8 mouse cellular contexts compared by ENCODE assay signal in genomic region chr9:42264145-42264544, GRCm38 (mm10). TPM values are rescaled to one million over a fixed set of nuclear protein-coding genes. Genes with fewer than 3 reads are reported as not detected.
DNase-seq lines count a peak whose midpoint lies in the region; ATAC-seq and TF ChIP-seq lines count a peak whose summit lies in the region.

Gene Sc5d (minus strand): TSS chr9:42264256.

- TF ChIP-seq POLR2A in bone marrow macrophage, adult 2 months (IDR thresholded peaks at IDR 0.05; ENCODE audit: borderline replicate concordance, low read depth, low read length), result no peak
- peak; percentile 86 for TF ChIP-seq POLR2A in embryonic fibroblast, embryonic 13.5 days (IDR thresholded peaks at IDR 0.05; ENCODE audit: low read depth, low read length)

- H3K4me3 ChIP-seq in bone marrow macrophage, adult 2 months (ENCODE audit: insufficient read depth, low read length), result peak within 1 kb of the TSS; percentile 100
- H3K4me3 ChIP-seq in embryonic fibroblast, embryonic 13.5 days (ENCODE audit: insufficient read depth, low read length), result peak within 1 kb of the TSS; percentile 96
- peak within 1 kb of the TSS; percentile 94 for H3K4me3 ChIP-seq in heart, embryonic 10.5 days
- peak within 1 kb of the TSS; percentile 80 for H3K4me3 ChIP-seq in kidney, embryonic 15.5 days (replicated peaks)

- H3K4me2 ChIP-seq in kidney, embryonic 15.5 days, result peak within 1 kb of the TSS; percentile 83

- H3K9ac ChIP-seq in kidney, embryonic 15.5 days, result peak within 1 kb of the TSS; percentile 75

- peak; percentile 99 for ATAC-seq in kidney, embryonic 15.5 days (replicated peaks; ENCODE audit: low FRiP score)
- peak; percentile 99 for ATAC-seq in monocyte, adult 5-6 weeks (replicated peaks; ENCODE audit: insufficient number of reproducible peaks, low FRiP score, low TSS enrichment, poor library complexity, severe bottlenecking)

- peak; percentile 96 for DNase-seq in A20 (ENCODE audit: low read depth, low spot score)
- DNase-seq in heart, embryonic 10.5 days (ENCODE audit: low spot score), result peak; percentile 96
- DNase-seq in liver, result peak; percentile 94
- peak; percentile 92 to 94 for DNase-seq in spleen, postnatal 4 days (ENCODE audit: low spot score in 2 of 2)

- no peak for TF ChIP-seq CTCF in bone marrow macrophage, adult 2 months (IDR thresholded peaks at IDR 0.05; ENCODE audit: low read depth, low read length)
- no peak for TF ChIP-seq CTCF in embryonic fibroblast, embryonic 13.5 days (IDR thresholded peaks at IDR 0.05; ENCODE audit: borderline replicate concordance, insufficient read depth, low read length)

- no peaks in the 10 kb centered on the region for H3K9me3 ChIP-seq in heart, embryonic 10.5 days
- no peaks in the 10 kb centered on the region for H3K9me3 ChIP-seq in kidney, embryonic 15.5 days (replicated peaks)

- H3K4me1 ChIP-seq in bone marrow macrophage, adult 2 months (ENCODE audit: control insufficient read depth, insufficient read depth, low read length), result peaks cover 12% of the 10 kb centered on the region
- H3K4me1 ChIP-seq in embryonic fibroblast, embryonic 13.5 days (ENCODE audit: control insufficient read depth, insufficient read depth, low read length), result peaks cover 9% of the 10 kb centered on the region; the same call in 1 of the 2 replicates
- H3K4me1 ChIP-seq in heart, embryonic 10.5 days, result peaks cover 5% of the 10 kb centered on the region; the same call in 1 of the 2 replicates
- peaks cover 19% of the 10 kb centered on the region; the same call in 1 of the 2 replicates for H3K4me1 ChIP-seq in kidney, embryonic 15.5 days

- peaks cover 19% of the 10 kb centered on the region; the same call in 1 of the 2 replicates for H3K36me3 ChIP-seq in heart, embryonic 10.5 days
- H3K36me3 ChIP-seq in kidney, embryonic 15.5 days, result peaks cover 11% of the 10 kb centered on the region

- H3K27me3 ChIP-seq in heart, embryonic 10.5 days (ENCODE audit: insufficient read depth, poor library complexity, severe bottlenecking), result no peaks in the 10 kb centered on the region
- no peaks in the 10 kb centered on the region for H3K27me3 ChIP-seq in kidney, embryonic 15.5 days

- under 1% methylated on average over 41 of the region's 49 CpGs for WGBS in heart, embryonic 10.5 days
- WGBS in kidney, embryonic 15.5 days, result under 1% methylated on average over 49 of the region's 49 CpGs

- peak within 1 kb of the TSS; percentile 41 for H3K27ac ChIP-seq in bone marrow macrophage, adult 2 months (ENCODE audit: insufficient read depth, low read depth, low read length)
- H3K27ac ChIP-seq in embryonic fibroblast, embryonic 13.5 days (ENCODE audit: insufficient read depth, low read length), result peak within 1 kb of the TSS; percentile 89
- peak within 1 kb of the TSS; percentile 93 for H3K27ac ChIP-seq in heart, embryonic 10.5 days
- peak within 1 kb of the TSS; percentile 76 for H3K27ac ChIP-seq in kidney, embryonic 15.5 days

RNA-seq across cellular contexts. Expression of gene Sc5d, which starts in this region (rescaled TPM):
- polyA plus RNA-seq in bone marrow macrophage, adult 2 months (2012; ENCODE audit: insufficient read depth, insufficient read length, missing spikeins), result 24.4 and 25.3 TPM in 2 replicates
- 65.9 and 80.5 TPM in 2 replicates for polyA plus RNA-seq in embryonic fibroblast, embryonic 13.5 days (2011; ENCODE audit: insufficient read length, low read depth, missing spikeins)
- polyA plus RNA-seq in heart, embryonic 10.5 days (2016; fragmentation: Nextera tagmentation; extraction: Ambion mirVana), result 51.5 and 58.1 TPM in 2 replicates
- 35.3 and 36.3 TPM in 2 replicates for polyA plus RNA-seq in kidney, embryonic 15.5 days (2015; fragmentation: Nextera tagmentation; extraction: Ambion mirVana)
- total RNA-seq in monocyte, adult 5-6 weeks (2017), result 29.2 to 43.2 TPM (median 37.3 TPM) in 3 replicates

Comparison
In these comparisons a context has a peak if more than half of its experiments do, and no peak if none do; other contexts are left out.
1. Peak in every context shown above with its lines: DNase-seq, ATAC-seq, H3K4me3 ChIP-seq and H3K27ac ChIP-seq.
2. H3K27ac ChIP-seq: peak in every context shown above with its lines; median percentile 93 in heart, embryonic 10.5 days; 89 in embryonic fibroblast, embryonic 13.5 days; 76 in kidney, embryonic 15.5 days; 41 in bone marrow macrophage, adult 2 months.